ENCODE assay signal across 10 mouse cellular contexts in the genomic region with DNA sequence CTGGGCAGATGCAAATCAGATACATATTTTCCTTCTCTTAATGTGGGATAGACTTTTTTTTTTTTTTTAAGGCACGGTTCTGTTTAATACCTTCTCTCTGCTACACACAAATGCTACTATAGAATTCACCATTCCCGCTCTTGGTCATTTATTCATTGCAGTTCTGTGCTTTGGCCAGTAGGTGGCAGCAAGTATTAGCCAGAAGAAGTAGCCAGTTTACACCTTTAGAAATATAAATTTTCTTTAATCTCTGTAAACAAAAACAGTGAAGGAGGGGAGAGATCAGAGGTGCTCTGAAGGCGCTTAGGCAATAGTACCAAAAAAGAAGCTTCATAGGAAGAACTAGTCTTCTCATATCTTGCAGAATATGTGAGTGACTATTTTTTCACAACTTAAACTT. TPM values are rescaled to one million over a fixed set of nuclear protein-coding genes. Genes with fewer than 3 reads are reported as not detected.
DNase-seq lines count a peak whose midpoint lies in the region; ATAC-seq and TF ChIP-seq lines count a peak whose summit lies in the region.
"Had no signal": no experiment of that assay in that cellular context is flagged by ENCODE, and none has a peak within 500 bp of the region (broad histone marks: within the 10 kb centered on the region; RNA-seq: fewer than 3 reads in every experiment).

No protein-coding gene starts in this region.

- no peaks in the 10 kb centered on the region for H3K27me3 ChIP-seq in kidney, embryonic 15.5 days
- H3K27me3 ChIP-seq in E14TG2a.4 (ENCODE audit: insufficient read depth, low read length): no peaks in the 10 kb centered on the region; the same call in 1 of the 2 replicates
- H3K27me3 ChIP-seq in embryonic facial prominence, embryonic 14.5 days (replicated peaks; ENCODE audit: control insufficient read depth, insufficient read depth, low read length): no peaks in the 10 kb centered on the region
- H3K27me3 ChIP-seq: limb, embryonic 12.5 days had no signal

- peak; percentile 23 for DNase-seq in kidney, adult 18-20 months
- peak; percentile 16 for DNase-seq in adrenal gland, postnatal 25 days
- DNase-seq in embryonic facial prominence, embryonic 14.5 days (ENCODE audit: low spot score): peak; percentile 26
- peak; percentile 24 for DNase-seq in left cerebral cortex, postnatal 4 days
- peak; percentile 14 for DNase-seq in right cerebral cortex, postnatal 25 days

- TF ChIP-seq CTCF in E14TG2a.4 (conservative IDR thresholded peaks at IDR 0.05; ENCODE audit: low read length): peak; percentile 85

- H3K27ac ChIP-seq in kidney, embryonic 15.5 days: no peak overlapping the region
- no peak overlapping the region for H3K27ac ChIP-seq in embryonic facial prominence, embryonic 14.5 days (replicated peaks; ENCODE audit: low read depth, low read length)
- H3K27ac ChIP-seq: limb, embryonic 12.5 days had no signal

- 3% methylated on average over 3 of the region's 3 CpGs for WGBS in kidney, embryonic 15.5 days
- WGBS in embryonic facial prominence, embryonic 14.5 days: under 1% methylated on average over 3 of the region's 3 CpGs

- H3K9ac ChIP-seq in kidney, embryonic 15.5 days: no peak overlapping the region
- H3K9ac ChIP-seq in embryonic facial prominence, embryonic 14.5 days (ENCODE audit: low read depth, low read length): no peak overlapping the region
- H3K9ac ChIP-seq: limb, embryonic 12.5 days had no signal

- intact Hi-C loops in left cerebral cortex, postnatal 4 days (cut with DNase I): loop anchor here (2.0 kb wide), 1 partner anchor 226 kb away; no protein-coding TSS in a partner anchor

- no peak overlapping the region for H3K4me2 ChIP-seq in kidney, embryonic 15.5 days
- H3K4me2 ChIP-seq in embryonic facial prominence, embryonic 14.5 days (ENCODE audit: low read depth, low read length): no peak overlapping the region
- H3K4me2 ChIP-seq: limb, embryonic 12.5 days had no signal

- no peak for ATAC-seq in kidney, embryonic 15.5 days (replicated peaks; ENCODE audit: low FRiP score)
- no peak for ATAC-seq in embryonic facial prominence, embryonic 14.5 days (ENCODE audit: low read depth)
- ATAC-seq in megakaryocyte-erythroid progenitor cell, adult 5-6 weeks (replicated peaks; ENCODE audit: low FRiP score, low TSS enrichment, poor library complexity, severe bottlenecking): no peak

- no peaks in the 10 kb centered on the region for H3K4me1 ChIP-seq in kidney, embryonic 15.5 days
- H3K4me1 ChIP-seq in E14TG2a.4 (replicated peaks; ENCODE audit: low read depth, low read length): peaks cover 10% of the 10 kb centered on the region
- H3K4me1 ChIP-seq in embryonic facial prominence, embryonic 14.5 days (ENCODE audit: control insufficient read depth, insufficient read depth, low read length): no peaks in the 10 kb centered on the region
- H3K4me1 ChIP-seq: limb, embryonic 12.5 days had no signal

- H3K36me3 ChIP-seq in kidney, embryonic 15.5 days: no peaks in the 10 kb centered on the region
- no peaks in the 10 kb centered on the region for H3K36me3 ChIP-seq in E14TG2a.4 (ENCODE audit: insufficient read depth, low read length)
- no peaks in the 10 kb centered on the region for H3K36me3 ChIP-seq in embryonic facial prominence, embryonic 14.5 days (ENCODE audit: control insufficient read depth, insufficient read depth, low read length)
- H3K36me3 ChIP-seq: limb, embryonic 12.5 days had no signal

- no peaks in the 10 kb centered on the region for H3K9me3 ChIP-seq in kidney, embryonic 15.5 days (replicated peaks)
- H3K9me3 ChIP-seq in E14TG2a.4 (ENCODE audit: low read length): no peaks in the 10 kb centered on the region
- no peaks in the 10 kb centered on the region for H3K9me3 ChIP-seq in embryonic facial prominence, embryonic 14.5 days (ENCODE audit: control insufficient read depth, low read length)
- H3K9me3 ChIP-seq: limb, embryonic 12.5 days had no signal

- no peak overlapping the region for H3K4me3 ChIP-seq in kidney, embryonic 15.5 days (replicated peaks)
- no peak overlapping the region for H3K4me3 ChIP-seq in E14TG2a.4 (replicated peaks; ENCODE audit: low read length)
- H3K4me3 ChIP-seq in embryonic facial prominence, embryonic 14.5 days (ENCODE audit: low read depth, low read length): no peak overlapping the region
- H3K4me3 ChIP-seq: erythroblast, embryonic 14.5 days; limb, embryonic 12.5 days had no signal

RNA-seq across cellular contexts. Expression of gene Vps13a, which starts 22.0 kb away (rescaled TPM):
- polyA plus RNA-seq in kidney, embryonic 15.5 days (2015; fragmentation: Nextera tagmentation; extraction: Ambion mirVana): 10.1 TPM in 2 replicates
- 35.4 and 42.0 TPM in 2 replicates for total RNA-seq in adrenal gland, postnatal 25 days (2021)
- 9.5 and 9.8 TPM in 2 replicates for polyA plus RNA-seq in embryonic facial prominence, embryonic 14.5 days (2014; fragmentation: Nextera tagmentation; extraction: Ambion mirVana)
- total RNA-seq in left cerebral cortex, postnatal 4 days (2021): 10 to 100 TPM; 36.3 to 41.0 TPM
- total RNA-seq in megakaryocyte-erythroid progenitor cell, adult 5-6 weeks (2014; fragmentation: Nextera tagmentation): 61.4 and 74.7 TPM in 2 replicates
- total RNA-seq in megakaryocyte-erythroid progenitor cell, adult 5-6 weeks (2017): 80.3 and 100 TPM in 2 replicates
